Mouse (Mus musculus) stomach, postnatal 0 days (tissue): ENCODE data around the gene Myh15. TPM values are rescaled to one million over a fixed set of nuclear protein-coding genes. Genes with fewer than 3 reads are reported as not detected.

Experiments used
- ATAC-seq: fragments of 200-750 bp; cut with Nextera tagmentation; 2 replicates; pipeline ENCODE4 v1.8.0; 2017; ENCODE audit not compliant: low FRiP score, low TSS enrichment
- DNase-seq: peaks from one replicate; pipeline ENCODE4 v3.0.0-alpha.2; 2016; ENCODE audit warnings: low spot score
- H3K27ac ChIP-seq: fragments of 300-500 bp; sonication (generic); replicated peaks from 2 replicates; pipeline ENCODE4 v1.5.1; 2014; ENCODE audit warnings: mild to moderate bottlenecking, control low read depth
- H3K27me3 ChIP-seq: fragments of 300-500 bp; sonication (generic); 2 replicates; pipeline ENCODE4 v1.6.1; 2014; ENCODE audit warnings: low read length; ENCODE audit not compliant: control insufficient read depth, insufficient read depth
- H3K36me3 ChIP-seq: fragments of 300-500 bp; sonication (generic); 2 replicates; pipeline ENCODE4 v1.6.1; 2014; ENCODE audit warnings: low read length, mixed read lengths; ENCODE audit not compliant: control insufficient read depth, insufficient read depth
- H3K4me1 ChIP-seq: fragments of 300-500 bp; sonication (generic); replicated peaks from 2 replicates; pipeline ENCODE4 v1.6.1; 2014; ENCODE audit warnings: antibody characterized with exemption; ENCODE audit not compliant: control insufficient read depth, insufficient read depth
- H3K4me2 ChIP-seq: fragments of 300-500 bp; sonication (generic); replicated peaks from 2 replicates; pipeline ENCODE4 v1.6.1; 2014; ENCODE audit warnings: low read depth, mild to moderate bottlenecking, control low read depth, moderate library complexity
- H3K4me3 ChIP-seq: fragments of 300-500 bp; sonication (generic); 2 replicates; pipeline ENCODE4 v1.5.1; 2014; ENCODE audit warnings: low read depth, low read length, control low read depth
- H3K9ac ChIP-seq: fragments of 300-500 bp; sonication (generic); 2 replicates; pipeline ENCODE4 v1.6.1; 2014; ENCODE audit warnings: mild to moderate bottlenecking, low read length, control low read depth, mixed read lengths
- H3K9me3 ChIP-seq: fragments of 300-500 bp; sonication (generic); 2 replicates; pipeline ENCODE4 v1.6.1; 2016; ENCODE audit warnings: low read length; ENCODE audit not compliant: control insufficient read depth
- CTCF ChIP-seq: IDR thresholded peaks from 2 replicates; pipeline ENCODE4 v1.5.1; 2016; ENCODE audit warnings: antibody characterized with exemption, low read depth, mild to moderate bottlenecking, moderate library complexity
- EP300 ChIP-seq: optimal IDR thresholded peaks from 2 replicates; pipeline ENCODE3; 2016; ENCODE audit warnings: antibody characterized with exemption
- WGBS: fragments of 180-500 bp; shearing (Covaris S2); extraction: QIAGEN DNeasy Blood & Tissue Kit; methylation state at CpG from one replicate; pipeline ENCODE4 v1.1.7; 2014; 5-methylcytosine and 5-hydroxymethylcytosine counted together
- polyA plus RNA-seq: library from polyadenylated mRNA; unstranded; fragments of >200 nt; fragmentation: Nextera tagmentation; extraction: Ambion mirVana; gene quantifications from 2 replicates; pipeline ENCODE4 v1.2.1, GENCODE M21; 2015

Myh15 gene
- not detected in 2 replicates for polyA plus RNA-seq

DNA sequence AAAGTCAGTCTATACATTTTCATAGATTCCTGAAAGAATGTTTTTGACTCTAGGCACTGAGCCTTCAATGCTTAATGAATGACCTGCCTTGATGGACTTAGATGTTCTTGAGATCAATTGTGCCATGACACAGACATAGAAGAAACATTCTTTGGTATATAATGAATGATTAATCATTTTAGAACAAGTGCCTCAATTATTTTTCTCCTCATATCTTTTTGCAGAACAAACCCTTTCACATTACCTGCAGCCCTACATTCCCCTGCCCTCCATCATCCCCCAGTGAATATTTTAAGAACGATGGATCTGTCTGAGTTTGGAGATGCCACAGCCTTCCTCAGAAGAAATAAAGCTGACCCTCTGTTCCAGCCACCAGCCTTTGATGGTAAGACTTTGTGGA lies at the start of gene Myh15:
Myh15 (plus strand) TSS at position 301 of the 400 bp plus-strand sequence.
- Histone ChIP-seq H3K27ac (no peak within 1 kb of the TSS), H3K27me3 (no peaks in the 10 kb centered on the region), H3K4me3 (no peak within 1 kb of the TSS), H3K9ac (no peak within 1 kb of the TSS), H3K4me2 (no peak within 1 kb of the TSS), H3K36me3 (no peaks in the 10 kb centered on the region), H3K9me3 (no peaks in the 10 kb centered on the region), H3K4me1 (no peaks in the 10 kb centered on the region)
- TF ChIP-seq CTCF (no peak), EP300 (no peak)
- ATAC-seq (no peak), DNase-seq (no peak)
- 91% methylated on average over 1 of the region's 1 CpGs for WGBS

GRCm38 (mm10) chr16:49016620-49017332 lies 40.5 kb upstream of the Myh15 start:
- Histone ChIP-seq H3K4me3 (no peak overlapping the region), H3K4me1 (no peaks in the 10 kb centered on the region), H3K9ac (no peak overlapping the region), H3K36me3 (no peaks in the 10 kb centered on the region), H3K4me2 (no peak overlapping the region), H3K27ac (no peak overlapping the region), H3K27me3 (no peaks in the 10 kb centered on the region), H3K9me3 (no peaks in the 10 kb centered on the region)
- ATAC-seq (no peak), DNase-seq (no peak)
- 74% methylated on average over 5 of the region's 5 CpGs for WGBS
- TF ChIP-seq EP300 = no peak
- peak; percentile 64 for TF ChIP-seq CTCF

DNA sequence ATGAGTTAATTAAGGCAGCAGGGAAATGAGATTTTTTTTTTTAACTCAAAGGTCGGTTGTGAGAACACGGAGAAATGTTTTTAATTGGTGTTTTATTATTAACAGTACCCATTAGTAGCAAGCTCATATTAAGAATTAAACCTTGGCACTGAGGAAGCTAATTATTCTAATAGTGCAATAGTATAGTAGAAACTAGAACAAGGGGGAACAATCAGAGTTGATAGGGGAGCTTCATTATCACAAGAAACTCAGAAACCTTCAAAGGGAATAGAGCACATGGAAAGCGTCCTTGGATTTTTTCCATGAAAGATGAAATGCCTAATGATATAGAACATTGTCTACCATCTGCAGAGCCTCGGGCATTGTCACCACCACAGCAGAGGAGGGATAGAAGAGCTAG lies 21.4 kb upstream of the Myh15 start:
- Histone ChIP-seq H3K4me1 (no peaks in the 10 kb centered on the region), H3K4me3 (no peak overlapping the region), H3K36me3 (no peaks in the 10 kb centered on the region), H3K9me3 (no peaks in the 10 kb centered on the region), H3K27me3 (no peaks in the 10 kb centered on the region), H3K9ac (no peak overlapping the region), H3K4me2 (no peak overlapping the region), H3K27ac (no peak overlapping the region)
- 81% methylated on average over 4 of the region's 4 CpGs for WGBS
- ATAC-seq (no peak), DNase-seq (no peak)
- TF ChIP-seq EP300 = no peak
- no peak for TF ChIP-seq CTCF

GRCm38 (mm10) chr16:49037771-49038170 lies 19.5 kb upstream of the Myh15 start:
- Histone ChIP-seq H3K4me2 (no peak overlapping the region), H3K9ac (no peak overlapping the region), H3K9me3 (no peaks in the 10 kb centered on the region), H3K27ac (no peak overlapping the region), H3K4me3 (no peak overlapping the region), H3K36me3 (no peaks in the 10 kb centered on the region), H3K27me3 (no peaks in the 10 kb centered on the region), H3K4me1 (no peaks in the 10 kb centered on the region)
- TF ChIP-seq CTCF (no peak), EP300 (no peak)
- no peak for DNase-seq
- ATAC-seq = no peak
- WGBS = 66% methylated on average over 4 of the region's 4 CpGs

DNA sequence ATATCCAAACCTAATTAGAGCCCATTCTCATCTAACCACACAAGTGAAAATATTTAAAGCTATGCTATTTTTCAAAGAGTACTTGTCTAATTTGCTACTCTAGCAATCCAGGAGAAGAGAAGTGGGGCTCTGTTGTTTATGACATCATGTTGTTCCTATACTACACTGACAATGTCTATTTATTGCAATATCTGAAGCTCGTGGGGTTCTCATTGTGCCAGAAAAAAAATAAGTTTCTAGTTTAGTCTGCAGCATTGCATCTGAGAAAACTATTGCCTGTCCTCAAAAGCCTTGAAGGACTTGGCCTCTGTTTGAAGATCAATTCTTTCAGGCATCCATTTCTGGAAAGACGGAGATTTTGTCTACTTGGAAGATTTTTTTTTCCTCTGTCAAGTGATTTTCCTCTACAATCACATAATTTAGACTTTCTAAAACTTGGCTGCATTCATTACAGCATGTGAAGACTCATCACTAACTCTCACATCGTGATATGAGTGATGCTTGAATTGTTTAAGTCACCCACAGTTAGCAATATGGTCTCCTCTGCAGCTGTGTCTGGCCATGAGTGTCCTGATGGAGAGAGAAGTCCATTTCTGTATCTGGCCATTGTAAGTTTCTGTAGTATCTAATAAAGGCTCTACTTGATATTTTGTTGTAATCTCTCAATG lies 16.6 kb upstream of the Myh15 start:
- Histone ChIP-seq H3K9me3 (no peaks in the 10 kb centered on the region), H3K27me3 (no peaks in the 10 kb centered on the region), H3K36me3 (no peaks in the 10 kb centered on the region), H3K4me1 (no peaks in the 10 kb centered on the region), H3K27ac (no peak overlapping the region), H3K4me2 (no peak overlapping the region), H3K9ac (no peak overlapping the region), H3K4me3 (no peak overlapping the region)
- ATAC-seq = no peak
- DNase-seq = no peak
- TF ChIP-seq EP300 (no peak), CTCF (no peak)
- WGBS = 78% methylated on average over 3 of the region's 3 CpGs

DNA sequence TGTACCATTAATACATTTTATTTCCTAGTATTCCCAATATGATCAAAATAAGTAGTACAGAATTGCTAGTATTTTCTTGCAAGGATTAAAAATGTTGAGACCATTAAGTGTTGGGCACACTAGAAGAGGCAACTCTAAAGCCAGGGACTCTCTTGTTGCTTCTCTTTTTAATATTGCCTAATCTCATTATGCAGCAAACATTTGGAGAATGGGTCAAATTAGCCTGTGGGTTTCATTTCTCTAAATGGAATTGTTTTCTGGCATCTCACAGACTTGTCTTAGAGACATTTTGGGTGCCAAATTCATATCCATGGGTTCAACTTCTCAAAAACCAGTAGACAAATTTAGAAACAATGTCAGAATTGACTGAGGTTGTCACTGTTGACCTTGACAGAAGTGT lies 8.1 kb upstream of the Myh15 start:
- Histone ChIP-seq H3K27me3 (no peaks in the 10 kb centered on the region), H3K36me3 (no peaks in the 10 kb centered on the region), H3K9me3 (no peaks in the 10 kb centered on the region), H3K9ac (no peak overlapping the region), H3K4me2 (no peak overlapping the region), H3K4me1 (no peaks in the 10 kb centered on the region), H3K4me3 (no peak overlapping the region), H3K27ac (no peak overlapping the region)
- DNase-seq = no peak
- no peak for ATAC-seq
- TF ChIP-seq EP300 (no peak), CTCF (no peak)
